In the genomic region with DNA sequence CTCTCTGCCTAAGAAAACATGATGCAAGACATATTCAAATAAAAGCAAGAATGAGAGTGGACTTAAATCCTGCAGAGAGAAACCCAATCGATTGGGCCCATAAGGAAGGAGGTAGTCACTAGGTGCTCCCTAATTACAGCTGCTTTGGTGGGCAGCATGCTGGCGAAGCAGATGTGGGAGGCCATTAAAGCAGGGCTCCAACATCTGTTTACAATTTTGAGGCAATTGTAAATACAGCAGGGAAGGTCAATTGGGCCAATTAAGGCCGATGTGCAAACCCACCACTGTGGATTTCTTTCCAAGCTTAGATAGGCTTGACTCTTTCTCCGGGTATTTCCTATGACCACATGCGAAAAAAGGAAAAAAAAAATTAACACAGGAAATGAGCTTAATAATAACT, we compare ENCODE assay signal across 29 mouse cellular contexts.
DNase-seq lines count a peak whose midpoint lies in the region; ATAC-seq lines count a peak whose summit lies in the region.
"Had no signal": no experiment of that assay in that cellular context is flagged by ENCODE, and none has a peak within 500 bp of the region (broad histone marks: within the 10 kb centered on the region; RNA-seq: fewer than 3 reads in every experiment).

No protein-coding gene starts in this region.

- H3K4me2 ChIP-seq in embryonic facial prominence, embryonic 11.5 days (ENCODE audit: low read depth, low read length): no peak overlapping the region
- no peak overlapping the region for H3K4me2 ChIP-seq in forebrain, embryonic 16.5 days (ENCODE audit: low read length)
- H3K4me2 ChIP-seq: embryonic facial prominence, embryonic 12.5 days; embryonic facial prominence, embryonic 15.5 days; heart, embryonic 11.5 days; hindbrain, embryonic 13.5 days had no signal

- no peaks in the 10 kb centered on the region for H3K9me3 ChIP-seq in embryonic facial prominence, embryonic 11.5 days (replicated peaks; ENCODE audit: control insufficient read depth, low read length)
- no peaks in the 10 kb centered on the region for H3K9me3 ChIP-seq in limb, embryonic 10.5 days (replicated peaks)
- no peaks in the 10 kb centered on the region for H3K9me3 ChIP-seq in forebrain, embryonic 16.5 days (ENCODE audit: control insufficient read depth, low read length)
- H3K9me3 ChIP-seq: embryonic facial prominence, embryonic 12.5 days; embryonic facial prominence, embryonic 15.5 days; G1E; hindbrain, embryonic 10.5 days; hindbrain, embryonic 13.5 days had no signal

- 27% methylated on average over 5 of the region's 5 CpGs for WGBS in embryonic facial prominence, embryonic 11.5 days
- WGBS in limb, embryonic 10.5 days: 10% methylated on average over 5 of the region's 5 CpGs
- 68% methylated on average over 5 of the region's 5 CpGs for WGBS in forebrain, embryonic 16.5 days

- no peak for ATAC-seq in embryonic facial prominence, embryonic 11.5 days (replicated peaks; ENCODE audit: insufficient number of reproducible peaks, low FRiP score, low TSS enrichment, low read depth)
- ATAC-seq in forebrain, embryonic 16.5 days: no peak
- ATAC-seq: forebrain, embryonic 14.5 days; hindbrain, embryonic 16.5 days; inflammation-experienced regulatory T-cells, adult 6 months; intestine, embryonic 16.5 days had no signal

- no peaks in the 10 kb centered on the region for H3K4me1 ChIP-seq in embryonic facial prominence, embryonic 11.5 days (ENCODE audit: control insufficient read depth, insufficient read depth, low read length)
- H3K4me1 ChIP-seq in limb, embryonic 10.5 days: peaks cover 70% of the 10 kb centered on the region
- peaks cover 5% of the 10 kb centered on the region; the same call in 1 of the 2 replicates for H3K4me1 ChIP-seq in forebrain, embryonic 16.5 days (replicated peaks; ENCODE audit: control insufficient read depth, insufficient read depth, low read length)
- H3K4me1 ChIP-seq: hindbrain, embryonic 10.5 days had no signal

- H3K27ac ChIP-seq in embryonic facial prominence, embryonic 11.5 days (replicated peaks; ENCODE audit: low read depth, low read length): no peak overlapping the region
- H3K27ac ChIP-seq in limb, embryonic 10.5 days: no peak overlapping the region
- H3K27ac ChIP-seq in forebrain, embryonic 16.5 days (ENCODE audit: low read length): no peak overlapping the region
- H3K27ac ChIP-seq: embryonic facial prominence, embryonic 12.5 days; embryonic facial prominence, embryonic 15.5 days; heart, adult 2 months; hindbrain, embryonic 10.5 days; hindbrain, embryonic 13.5 days had no signal

- H3K36me3 ChIP-seq in embryonic facial prominence, embryonic 11.5 days (replicated peaks; ENCODE audit: control insufficient read depth, insufficient read depth, low read depth, low read length): no peaks in the 10 kb centered on the region
- H3K36me3 ChIP-seq in limb, embryonic 10.5 days: no peaks in the 10 kb centered on the region
- H3K36me3 ChIP-seq in forebrain, embryonic 16.5 days (ENCODE audit: control insufficient read depth, insufficient read depth): no peaks in the 10 kb centered on the region
- H3K36me3 ChIP-seq: embryonic facial prominence, embryonic 12.5 days; embryonic facial prominence, embryonic 15.5 days; G1E; hindbrain, embryonic 10.5 days; hindbrain, embryonic 13.5 days had no signal

- no peak overlapping the region for H3K4me3 ChIP-seq in embryonic facial prominence, embryonic 11.5 days (ENCODE audit: low read depth, low read length)
- H3K4me3 ChIP-seq in limb, embryonic 10.5 days: no peak overlapping the region
- no peak overlapping the region for H3K4me3 ChIP-seq in forebrain, embryonic 16.5 days (replicated peaks; ENCODE audit: low read length)
- H3K4me3 ChIP-seq: embryonic facial prominence, embryonic 12.5 days; embryonic facial prominence, embryonic 15.5 days; heart, adult 2 months; hindbrain, embryonic 10.5 days; hindbrain, embryonic 13.5 days had no signal

- intact Hi-C loops in left cerebral cortex, postnatal 10 days (cut with DNase I): no loop called here
- intact Hi-C loops in left cerebral cortex, postnatal 14 days (cut with DNase I): no loop called here

- peaks cover 7% of the 10 kb centered on the region for H3K27me3 ChIP-seq in embryonic facial prominence, embryonic 11.5 days (ENCODE audit: control insufficient read depth, insufficient read depth, low read length)
- peaks cover 87% of the 10 kb centered on the region for H3K27me3 ChIP-seq in limb, embryonic 10.5 days (ENCODE audit: low read depth, poor library complexity, severe bottlenecking)
- no peaks in the 10 kb centered on the region for H3K27me3 ChIP-seq in forebrain, embryonic 16.5 days (replicated peaks; ENCODE audit: control insufficient read depth, insufficient read depth, low read length)
- H3K27me3 ChIP-seq: CH12.LX; embryonic facial prominence, embryonic 15.5 days had no signal

- peak; percentile 70 for DNase-seq in embryo, embryonic 10 days (ENCODE audit: low spot score)
- DNase-seq in embryo, embryonic 11 days: peak; percentile 71
- peak; percentile 86 for DNase-seq in embryonic facial prominence, embryonic 11.5 days (ENCODE audit: low spot score)
- peak; percentile 70 for DNase-seq in limb, embryonic 10.5 days (ENCODE audit: low spot score)
- DNase-seq in retina, postnatal 1 day: no peak
- DNase-seq in left cerebral cortex, postnatal 10 days (ENCODE audit: extremely low spot score in 1 of 2, low spot score in 2 of 2): no peak
- DNase-seq in left cerebral cortex, postnatal 14 days (ENCODE audit: low spot score in 2 of 2): no peak
- DNase-seq: adrenal gland, adult 2 months; adrenal gland, postnatal 14 days; B cell, adult 2 months; cerebellum, adult 11 months; cerebellum, adult 2 months; cerebellum, adult 9-11 months; cerebellum, postnatal 25 days; gastrocnemius, postnatal 10 days; gastrocnemius, postnatal 36 days; heart, adult 2 months had no signal

- H3K9ac ChIP-seq in embryonic facial prominence, embryonic 11.5 days (replicated peaks; ENCODE audit: low read length): no peak overlapping the region
- H3K9ac ChIP-seq in forebrain, embryonic 16.5 days (replicated peaks; ENCODE audit: low read depth, low read length): no peak overlapping the region
- H3K9ac ChIP-seq: embryonic facial prominence, embryonic 12.5 days; embryonic facial prominence, embryonic 15.5 days; hindbrain, embryonic 13.5 days had no signal

Comparison
In these comparisons a context has a peak if more than half of its experiments do, and no peak if none do; other contexts are left out.
1. DNase-seq: peak in embryo, embryonic 10 days (single experiment), embryo, embryonic 11 days (single experiment), embryonic facial prominence, embryonic 11.5 days (single experiment) and limb, embryonic 10.5 days (single experiment); none in retina, postnatal 1 day (single experiment), left cerebral cortex, postnatal 10 days (0 of 2) and left cerebral cortex, postnatal 14 days (0 of 2).